ENCODE assay signal across 7 mouse cellular contexts in the genomic region with DNA sequence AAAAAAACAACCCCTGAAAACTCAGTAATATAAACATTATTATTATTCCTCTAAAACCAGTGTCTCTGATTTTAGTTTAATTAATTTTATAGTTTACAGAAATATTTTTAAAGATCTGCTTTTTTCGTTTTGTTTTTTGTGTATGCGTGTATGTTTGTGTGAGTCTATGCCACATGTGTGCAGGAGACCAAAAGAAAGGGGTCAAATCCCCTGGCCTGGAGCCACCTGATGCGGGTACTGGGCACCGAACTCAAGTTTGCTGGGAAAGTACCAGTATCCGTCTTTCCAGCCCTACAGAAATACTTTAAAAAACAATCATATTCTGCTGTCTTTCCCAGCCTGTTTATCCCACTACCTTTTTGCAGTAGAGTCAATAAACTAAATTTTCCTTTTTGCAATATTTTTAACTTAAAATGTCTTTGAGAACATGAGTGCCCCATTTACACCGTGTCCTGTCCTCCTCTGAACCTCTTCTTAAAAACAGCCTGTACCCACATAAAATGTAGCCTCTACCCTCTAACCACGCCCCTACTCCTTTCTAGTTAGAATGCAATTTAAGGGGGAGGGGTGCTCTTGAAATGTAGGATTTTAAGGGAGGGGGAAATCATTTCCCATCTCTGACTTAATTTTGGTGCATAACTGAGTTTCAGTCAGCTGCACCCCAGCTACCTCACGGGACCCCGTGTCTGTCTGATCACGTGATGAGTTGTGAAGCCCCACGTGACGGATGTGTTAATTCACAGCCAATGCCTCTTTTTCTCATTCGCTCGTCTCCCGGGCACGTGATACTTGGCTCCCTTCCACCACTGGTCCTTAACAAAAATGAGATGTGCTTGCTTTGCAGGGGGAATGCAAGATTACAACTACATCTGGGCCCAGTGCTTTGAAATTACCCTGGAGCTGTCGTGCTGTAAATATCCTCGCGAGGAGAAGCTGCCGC. TPM values are rescaled to one million over a fixed set of nuclear protein-coding genes. Genes with fewer than 3 reads are reported as not detected.
DNase-seq lines count a peak whose midpoint lies in the region; ATAC-seq and TF ChIP-seq lines count a peak whose summit lies in the region.

No protein-coding gene starts in this region.

- TF ChIP-seq CTCF in cortical plate, adult 2 months (IDR thresholded peaks at IDR 0.05; ENCODE audit: extremely low read depth, insufficient read depth, low read length) = no peak
- TF ChIP-seq CTCF in left cerebral cortex, adult 2 months (IDR thresholded peaks at IDR 0.05) = no peak

- peak; percentile 56 for ATAC-seq in inflammation-experienced regulatory T-cells, adult 6 months
- ATAC-seq in megakaryocyte progenitor cell, adult 5-6 weeks (replicated peaks; ENCODE audit: poor library complexity) = 0 out of 2 replicates have a peak, but pooled peaks have one; percentile 5

- peak overlapping the region; percentile 25 for H3K4me3 ChIP-seq in cortical plate, adult 2 months (ENCODE audit: insufficient read depth, low read length)
- H3K4me3 ChIP-seq in left cerebral cortex, adult 2 months = peak overlapping the region; percentile 47

- H3K27ac ChIP-seq in cortical plate, adult 2 months (ENCODE audit: insufficient read depth, low read length) = peak overlapping the region; percentile 65; the same call in 1 of the 2 replicates
- H3K27ac ChIP-seq in left cerebral cortex, adult 2 months = peak overlapping the region; percentile 77

- peak; percentile 47 for DNase-seq in adrenal gland, adult 2 months
- peak; percentile 44 for DNase-seq in gastrocnemius, postnatal 14 days
- DNase-seq in left cerebral cortex, adult 2 months (ENCODE audit: extremely low spot score in 1 of 2, low spot score in 2 of 2) = peak; percentile 64 to 73
- DNase-seq in right cerebral cortex, postnatal 36 days (ENCODE audit: low spot score in 2 of 2) = peak; percentile 70 to 81

- no peaks in the 10 kb centered on the region for H3K4me1 ChIP-seq in cortical plate, adult 2 months (ENCODE audit: control insufficient read depth, insufficient read depth, low read length)

- TF ChIP-seq POLR2A in cortical plate, adult 2 months (IDR thresholded peaks at IDR 0.05; ENCODE audit: extremely low read depth, insufficient read depth, low read length) = peak; percentile 50; the same call in 1 of the 2 replicates

- intact Hi-C loops in gastrocnemius, postnatal 14 days (cut with DNase I; ENCODE audit: low total_unique reads) = loop anchor here (2.0 to 5.0 kb wide), 2 partner anchors 161 to 218 kb away; no protein-coding TSS in a partner anchor
- intact Hi-C loops in left cerebral cortex, adult 2 months (cut with DNase I) = loop anchor here (5.0 to 10.0 kb wide), 3 partner anchors 238 to 448 kb away; no protein-coding TSS in a partner anchor

RNA-seq across cellular contexts. Expression of a gene that starts 35.2 kb away (rescaled TPM):
- 10 to 100 TPM; 47.0 to 55.4 TPM for total RNA-seq in adrenal gland, adult 2 months (2021)
- 145 and 155 TPM in 2 replicates for polyA plus RNA-seq in adrenal gland, adult 2 months (2012; rRNA removed)
- 61.6 and 65.1 TPM in 2 replicates for polyA plus RNA-seq in cortical plate, adult 2 months (2012; rRNA removed)
- total RNA-seq in gastrocnemius, postnatal 14 days (2021) = 10 to 100 TPM; 29.4 to 29.8 TPM
- 10 to 100 TPM; 42.1 to 88.6 (median 50.8) TPM for polyA plus RNA-seq in inflammation-experienced regulatory T-cells, adult 6 months (2017; shearing (Covaris generic))
- 10 to 100 TPM; 58.7 to 65.5 TPM for total RNA-seq in left cerebral cortex, adult 2 months (2021)
- total RNA-seq in megakaryocyte progenitor cell, adult 5-6 weeks (2015) = 68.6 and 74.8 TPM in 2 replicates
- total RNA-seq in megakaryocyte progenitor cell, adult 5-6 weeks (2017) = 44.0 and 63.1 TPM in 2 replicates

RNA-seq across cellular contexts. Expression of a gene that starts 46.1 kb away (rescaled TPM):
- total RNA-seq in adrenal gland, adult 2 months (2021) = 10 to 100 TPM; 21.4 to 29.3 TPM
- 14.6 and 19.2 TPM in 2 replicates for polyA plus RNA-seq in adrenal gland, adult 2 months (2012; rRNA removed)
- polyA plus RNA-seq in cortical plate, adult 2 months (2012; rRNA removed) = 6.6 and 8.0 TPM in 2 replicates
- 1 to 10 TPM; 6.2 to 7.4 TPM for total RNA-seq in gastrocnemius, postnatal 14 days (2021)
- polyA plus RNA-seq in inflammation-experienced regulatory T-cells, adult 6 months (2017; shearing (Covaris generic)) = 10 to 100 TPM; 14.5 to 29.9 (median 27.1) TPM
- 1 to 10 TPM; 5.2 to 5.3 TPM for total RNA-seq in left cerebral cortex, adult 2 months (2021)
- total RNA-seq in megakaryocyte progenitor cell, adult 5-6 weeks (2015) = not detected in 2 replicates
- 0.17 TPM in 1 of 2 replicates, not detected in the other for total RNA-seq in megakaryocyte progenitor cell, adult 5-6 weeks (2017)

Comparison
In these comparisons a context has a peak if more than half of its experiments do, and no peak if none do; other contexts are left out.
1. Peak in every context shown above with its lines: DNase-seq, ATAC-seq, H3K4me3 ChIP-seq and H3K27ac ChIP-seq.
2. RNA of a gene that starts 46.1 kb away (total RNA-seq): 21.4 to 29.3 TPM in adrenal gland, adult 2 months, 6.2 to 7.4 TPM in gastrocnemius, postnatal 14 days and 5.2 to 5.3 TPM in left cerebral cortex, adult 2 months; 0.17 TPM in megakaryocyte progenitor cell, adult 5-6 weeks; every median in the first group is over 4 times any median in the second.